Mouse (Mus musculus): ENCODE measurements around the gene Gm49384.

The Gm49384 gene

DNA sequence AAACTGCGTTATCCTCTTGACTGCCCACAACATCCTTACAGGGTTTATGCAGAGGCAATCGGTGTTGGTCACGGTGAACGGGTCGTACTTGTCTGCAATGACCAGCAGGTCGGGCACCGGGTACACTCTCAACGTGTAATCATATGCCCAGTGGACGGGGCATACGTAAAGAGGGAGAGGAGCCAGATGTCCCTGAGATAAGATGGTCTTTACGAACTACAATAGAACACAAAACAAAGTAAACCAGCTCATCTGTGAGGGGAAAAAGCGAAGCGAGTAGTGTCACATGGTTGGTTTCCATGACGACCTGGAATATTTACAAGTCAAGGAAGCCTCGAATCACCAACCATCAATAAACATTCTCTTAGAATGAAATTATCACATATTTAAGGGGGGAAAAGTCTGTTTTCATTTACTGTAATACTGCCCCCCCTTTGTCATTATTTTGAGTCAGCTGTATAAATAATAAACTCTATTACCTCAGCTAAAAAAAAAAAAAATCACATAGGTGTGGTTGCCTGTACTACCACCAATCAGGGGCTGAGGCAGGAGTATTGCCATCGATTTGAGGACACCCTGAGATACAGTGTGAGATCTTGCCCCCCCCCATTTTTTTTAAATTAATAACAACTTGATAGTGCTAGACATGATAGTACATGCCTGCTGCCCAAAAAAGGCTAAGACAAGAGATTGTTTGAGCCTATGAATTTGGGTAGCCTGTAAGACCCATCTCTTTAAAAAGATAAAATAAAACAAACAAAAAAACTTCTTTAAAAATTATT is at the start of gene Gm49384:
Gm49384 (minus strand) TSS at position 216 of the 782 bp plus-strand sequence.
- DNase-seq (ENCODE audit: low read depth) = peak; percentile 62

GRCm38 (mm10) chr12:69253806-69254205 is 49.7 kb upstream of the Gm49384 start:
- DNase-seq (ENCODE audit: low read depth) = peak; percentile 27

DNA sequence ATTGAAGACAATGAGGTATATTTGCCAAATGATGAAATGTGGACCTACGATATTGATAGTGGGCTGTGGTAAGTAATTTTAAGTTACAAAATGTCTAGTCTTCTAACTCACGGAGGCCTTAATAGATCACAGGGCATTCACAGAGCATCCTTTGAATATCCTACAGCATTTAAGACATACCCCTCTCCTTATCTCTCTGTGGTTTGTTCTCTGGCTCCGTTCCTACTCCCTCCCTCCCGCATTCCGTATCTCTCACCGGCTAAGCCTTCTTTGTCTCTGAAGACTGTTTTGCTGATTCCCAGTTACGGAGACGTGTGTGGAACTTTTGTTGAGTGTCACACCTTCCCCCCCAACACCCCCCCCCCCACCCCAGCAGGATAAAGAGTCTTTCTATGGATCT is 46.7 kb upstream of the Gm49384 start:
- no peak for DNase-seq (ENCODE audit: low read depth)

- DNase-seq (ENCODE audit: low read depth) = no peak
These were observed 45.7 kb upstream of the Gm49384 start for GRCm38 (mm10) chr12:69249766-69250165.

GRCm38 (mm10) chr12:69241771-69242431 is 37.8 kb upstream of the Gm49384 start:
- DNase-seq (ENCODE audit: low read depth) = peak; percentile 71

DNA sequence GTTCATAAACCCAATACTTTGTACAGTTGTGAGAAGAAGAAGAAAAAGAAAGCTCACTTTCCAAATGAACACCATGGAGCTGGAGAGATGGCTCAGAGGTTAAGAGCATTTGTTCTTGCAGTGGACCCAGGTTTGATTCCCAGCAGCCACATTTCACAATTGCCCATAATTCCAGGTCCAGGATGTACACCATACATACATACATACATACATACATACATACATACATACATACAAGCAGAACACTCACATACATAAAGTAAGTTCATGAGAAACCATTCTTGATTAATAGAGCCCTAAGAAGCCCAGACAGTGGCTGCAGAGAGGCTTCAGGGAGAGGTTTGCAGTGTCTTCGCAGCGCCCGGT is 37.3 kb upstream of the Gm49384 start:
- no peak for DNase-seq (ENCODE audit: low read depth)

- DNase-seq (ENCODE audit: low read depth) = no peak
These were observed 36.8 kb upstream of the Gm49384 start, which contains the start of gene Klhdc1 for GRCm38 (mm10) chr12:69240876-69241275. TSS of gene Klhdc1 (plus strand) at chr12:69241176.

DNA sequence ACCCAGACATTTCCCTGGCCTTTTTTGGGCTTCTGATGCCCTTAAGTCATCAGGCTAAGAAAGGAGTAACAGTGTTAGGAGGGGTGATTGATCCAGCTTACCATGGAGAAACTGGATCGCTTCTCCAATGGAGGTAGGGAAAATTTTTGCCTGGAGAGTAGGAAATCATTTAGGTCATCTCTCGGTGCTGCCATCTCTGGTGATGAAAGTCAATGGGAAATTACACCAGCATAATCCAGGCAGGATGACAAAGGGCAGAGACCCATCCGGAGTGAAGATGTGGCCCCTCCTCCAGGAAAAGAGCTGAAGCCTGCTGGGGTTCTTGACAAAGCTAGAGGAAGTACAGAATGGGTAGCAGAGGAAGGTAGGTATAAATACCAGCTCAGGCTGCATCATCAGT is 34.2 kb upstream of the Gm49384 start:
- DNase-seq (ENCODE audit: low read depth) = no peak

DNA sequence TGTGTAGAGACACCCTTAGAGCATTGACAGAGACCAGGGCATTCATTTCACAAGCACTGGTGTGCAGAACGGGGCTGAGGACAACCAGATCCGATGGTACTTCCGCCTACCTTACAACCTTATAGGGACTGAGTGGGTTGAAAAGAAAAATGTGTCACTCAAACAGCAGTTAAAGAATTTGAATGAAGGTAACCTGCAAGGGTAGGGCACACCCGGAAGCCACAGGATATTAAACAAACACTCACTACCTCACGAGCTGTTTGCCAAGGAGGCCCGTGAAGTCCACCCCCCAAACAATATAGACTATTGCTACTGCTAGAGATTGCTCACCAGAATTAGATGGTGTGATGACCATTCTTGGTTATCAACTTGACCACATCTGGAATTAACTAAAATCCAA is 31.7 kb upstream of the Gm49384 start:
- DNase-seq (ENCODE audit: low read depth) = no peak

GRCm38 (mm10) chr12:69229251-69229650 is 25.2 kb upstream of the Gm49384 start:
- peak; percentile 82 for DNase-seq (ENCODE audit: low read depth)

GRCm38 (mm10) chr12:69227776-69228466 is 23.9 kb upstream of the Gm49384 start, which contains the start of gene Pole2:
TSS of gene Pole2 (minus strand) at chr12:69228195.
- DNase-seq (ENCODE audit: low read depth) = peak; percentile 91

- DNase-seq (ENCODE audit: low read depth) = no peak
These were observed 16.7 kb upstream of the Gm49384 start for GRCm38 (mm10) chr12:69220613-69221277.

- DNase-seq (ENCODE audit: low read depth) = no peak
These were observed 12.5 kb upstream of the Gm49384 start for GRCm38 (mm10) chr12:69216587-69216986.

DNA sequence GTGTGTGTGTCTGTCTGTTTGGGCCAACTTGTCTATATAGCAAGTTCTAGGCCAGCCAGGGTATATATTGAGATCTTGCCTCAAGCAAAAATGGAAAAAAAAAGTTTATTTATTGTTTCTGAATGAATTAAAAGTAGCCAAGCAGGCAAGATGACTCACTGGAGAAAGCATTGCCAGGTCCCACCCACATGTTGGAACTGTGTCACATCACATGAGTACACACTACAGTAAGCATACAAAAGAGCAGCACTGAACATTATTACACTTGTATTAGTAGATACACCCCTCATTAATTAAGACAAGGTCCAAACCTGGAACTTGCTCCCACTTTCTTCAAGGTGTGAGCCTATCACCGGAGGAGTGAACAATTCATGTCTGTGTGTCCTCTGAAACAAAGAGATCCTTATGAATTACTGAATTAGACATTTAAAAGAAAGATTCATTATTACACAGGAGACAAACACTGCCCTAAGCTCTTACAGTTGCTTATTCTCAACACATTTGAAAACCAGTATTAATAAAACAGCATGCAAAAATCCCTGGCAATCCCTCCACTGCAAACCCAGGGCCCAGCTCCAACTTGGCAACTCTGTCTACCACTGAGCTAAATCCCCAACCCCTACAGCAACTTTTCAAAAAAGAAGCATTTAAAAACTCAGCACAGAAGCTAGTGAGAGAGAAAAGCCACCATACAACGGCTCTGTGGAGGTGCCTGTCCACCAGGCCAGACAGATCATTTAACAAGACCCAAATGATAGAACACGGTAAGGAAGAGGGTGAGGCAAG is 11.1 kb upstream of the Gm49384 start:
- no peak for DNase-seq (ENCODE audit: low read depth)

GRCm38 (mm10) chr12:69214393-69214792 is 10.3 kb upstream of the Gm49384 start:
- DNase-seq (ENCODE audit: low read depth) = no peak

DNA sequence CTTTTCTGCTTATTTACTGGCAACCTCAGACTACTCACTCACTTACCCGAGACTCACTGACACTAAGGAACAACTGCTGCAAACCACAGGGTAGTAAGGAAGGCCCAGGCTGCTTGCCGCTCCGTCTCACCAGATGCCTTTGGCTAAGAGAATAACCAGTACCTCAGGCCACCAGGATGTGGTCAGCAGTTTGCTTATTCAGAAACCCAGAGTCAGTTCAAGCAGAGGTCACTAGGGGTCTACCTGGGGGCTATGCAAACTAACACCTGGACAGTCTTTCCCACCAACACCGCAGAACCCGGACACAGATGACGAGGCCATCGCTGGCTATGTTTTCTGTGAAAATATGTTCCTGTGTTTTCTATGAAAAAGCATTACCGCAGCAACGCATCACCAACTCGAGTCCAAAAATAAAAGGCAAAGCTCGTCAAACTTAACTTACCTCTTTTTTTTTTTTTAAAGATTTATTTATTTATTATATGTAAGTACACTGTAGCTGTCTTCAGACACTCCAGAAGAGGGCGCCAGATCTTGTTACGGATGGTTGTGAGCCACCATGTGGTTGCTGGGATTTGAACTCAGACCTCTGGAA is 9.2 kb upstream of the Gm49384 start:
- DNase-seq (ENCODE audit: low read depth) = no peak

- DNase-seq (ENCODE audit: low read depth) = peak; percentile 57
These were observed 7.0 kb upstream of the Gm49384 start for GRCm38 (mm10) chr12:69211057-69211456.

DNA sequence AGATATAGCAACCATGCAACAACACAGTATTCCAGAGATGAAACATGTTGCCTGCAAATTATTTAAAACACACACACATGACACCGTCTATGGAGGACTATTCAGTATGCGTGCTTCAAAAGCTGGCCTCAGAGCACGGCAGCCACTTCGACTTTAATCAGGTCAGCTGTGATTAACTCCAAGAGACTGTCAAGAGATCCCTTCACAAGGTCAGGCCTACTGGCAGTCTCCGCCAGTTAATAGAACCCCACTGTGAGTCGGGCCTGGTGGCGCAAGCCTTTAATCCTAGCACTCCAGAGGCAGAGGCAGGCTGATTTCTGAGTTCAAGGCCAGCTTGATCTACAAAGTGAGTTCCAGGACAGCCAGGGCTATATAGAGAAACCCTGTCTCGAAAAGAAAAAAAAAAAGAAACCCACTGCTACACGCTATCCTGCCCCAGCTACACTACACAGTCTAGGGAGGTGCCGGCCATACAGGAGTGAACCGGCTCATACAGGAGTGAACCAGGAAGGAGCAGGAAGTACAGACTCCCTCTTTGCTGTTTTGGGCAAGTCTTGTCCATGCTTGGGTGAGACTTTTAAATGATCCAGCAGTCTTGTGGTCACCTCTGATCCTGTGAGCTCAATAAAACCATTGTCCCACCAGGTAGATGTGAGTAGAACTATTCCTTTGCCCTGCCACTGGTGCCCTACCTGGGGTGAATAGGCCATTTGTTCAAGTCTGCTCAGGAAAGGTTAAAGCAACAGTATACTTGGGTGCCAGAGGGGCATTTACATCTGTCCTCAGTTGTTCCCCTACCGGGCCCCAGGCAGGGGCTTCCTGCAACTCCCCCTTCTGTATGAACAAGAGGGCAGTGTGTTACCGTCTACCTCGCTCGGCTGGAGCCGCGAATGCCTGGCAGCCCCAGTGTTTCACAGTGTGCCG is 6.3 kb upstream of the Gm49384 start:
- DNase-seq (ENCODE audit: low read depth) = no peak

DNA sequence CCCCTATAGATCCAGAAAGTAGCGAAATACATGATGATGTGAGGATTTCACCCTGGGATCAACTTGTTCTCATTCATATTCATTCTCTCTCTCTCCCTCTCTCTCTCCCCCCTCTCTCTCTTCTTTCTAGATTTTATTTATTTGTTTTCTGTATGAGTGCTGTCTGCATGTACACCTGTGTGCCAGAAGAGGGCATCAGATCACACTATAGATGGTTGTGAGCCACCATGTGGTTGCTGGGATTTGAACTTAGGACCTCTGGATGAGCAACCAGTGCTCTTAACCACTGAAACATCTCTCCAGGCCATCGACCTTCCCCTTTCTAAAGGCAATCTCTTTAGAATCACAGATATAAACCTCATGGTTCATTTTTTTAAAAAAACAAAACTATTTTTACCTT is 4.5 kb upstream of the Gm49384 start:
- no peak for DNase-seq (ENCODE audit: low read depth)

- no peak for DNase-seq (ENCODE audit: low read depth)
These were observed 3.9 kb upstream of the Gm49384 start for GRCm38 (mm10) chr12:69207926-69208325.

Measured in naive thymus-derived CD4-positive, alpha-beta T cell, adult 2 months (primary cell).